Comparison of ENCODE assay signal across 25 mouse cellular contexts in the genomic region with DNA sequence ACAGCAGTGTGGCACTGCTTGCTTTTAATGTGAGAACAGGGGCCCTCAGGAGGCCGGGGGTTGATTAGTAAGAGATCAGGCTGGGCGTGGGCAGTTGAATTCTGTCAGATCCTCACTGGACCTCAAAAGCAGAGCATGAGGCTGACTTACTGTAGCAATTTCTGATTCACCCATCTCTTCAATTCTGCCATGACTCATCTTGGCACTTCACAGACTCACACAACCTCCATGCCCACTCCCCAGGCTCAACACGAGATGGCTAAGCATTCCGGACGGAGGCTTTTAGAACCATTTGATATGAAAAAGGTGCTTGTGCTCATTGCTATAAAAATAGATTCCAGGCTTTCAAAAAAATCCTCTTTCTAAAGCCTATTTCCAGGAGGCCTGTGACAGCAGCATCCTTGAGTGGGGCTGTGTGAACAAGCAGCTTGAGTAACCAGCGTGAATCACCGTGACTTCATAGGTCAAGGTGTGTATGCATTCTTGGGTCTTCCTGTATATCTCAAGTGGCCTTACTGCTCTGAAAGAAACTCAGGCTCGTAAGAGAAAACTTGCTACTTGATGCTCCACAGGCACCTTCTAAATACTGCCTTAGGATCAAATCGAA. TPM values are rescaled to one million over a fixed set of nuclear protein-coding genes. Genes with fewer than 3 reads are reported as not detected.
DNase-seq lines count a peak whose midpoint lies in the region; ATAC-seq lines count a peak whose summit lies in the region.
"Had no signal": no experiment of that assay in that cellular context is flagged by ENCODE, and none has a peak within 500 bp of the region (broad histone marks: within the 10 kb centered on the region; RNA-seq: fewer than 3 reads in every experiment).

No protein-coding gene starts in this region.

- WGBS in hindbrain, embryonic 13.5 days: 91% methylated on average over 9 of the region's 9 CpGs

- no peaks in the 10 kb centered on the region for H3K36me3 ChIP-seq in hindbrain, embryonic 13.5 days
- H3K36me3 ChIP-seq: embryonic facial prominence, embryonic 15.5 days; neural tube, embryonic 13.5 days had no signal

- H3K9me3 ChIP-seq in hindbrain, embryonic 13.5 days: no peaks in the 10 kb centered on the region
- H3K9me3 ChIP-seq: embryonic facial prominence, embryonic 15.5 days; neural tube, embryonic 13.5 days had no signal

- H3K4me2 ChIP-seq in hindbrain, embryonic 13.5 days: no peak overlapping the region
- H3K4me2 ChIP-seq: embryonic facial prominence, embryonic 15.5 days; heart, embryonic 11.5 days; midbrain, embryonic 11.5 days; neural tube, embryonic 13.5 days had no signal

- H3K4me1 ChIP-seq in hindbrain, embryonic 13.5 days (replicated peaks): no peaks in the 10 kb centered on the region
- H3K4me1 ChIP-seq: embryonic facial prominence, embryonic 15.5 days; neural tube, embryonic 13.5 days had no signal

- H3K9ac ChIP-seq in hindbrain, embryonic 13.5 days: no peak overlapping the region
- H3K9ac ChIP-seq: embryonic facial prominence, embryonic 15.5 days; neural tube, embryonic 13.5 days had no signal

- H3K27ac ChIP-seq in hindbrain, embryonic 13.5 days: no peak overlapping the region
- H3K27ac ChIP-seq: embryonic facial prominence, embryonic 15.5 days; neural tube, embryonic 13.5 days had no signal

- H3K27me3 ChIP-seq in hindbrain, embryonic 13.5 days: no peaks in the 10 kb centered on the region
- H3K27me3 ChIP-seq: embryonic facial prominence, embryonic 15.5 days; neural tube, embryonic 13.5 days; Patski had no signal

- DNase-seq in heart, adult 11 months: peak; percentile 66
- DNase-seq in heart, adult 8-10 months (ENCODE audit: low spot score): no peak
- peak; percentile 30 for DNase-seq in right cerebral cortex, postnatal 25 days
- no peak for DNase-seq in right cerebral cortex, postnatal 4 days
- peak; percentile 61 for DNase-seq in adrenal gland, postnatal 14 days
- DNase-seq in telencephalon, adult 2 months (ENCODE audit: low read depth, low spot score): peak; percentile 49
- no peak for DNase-seq in layer of hippocampus, postnatal 25 days (ENCODE audit: extremely low spot score in 1 of 2, low spot score in 1 of 2)
- DNase-seq: cerebellum, adult 11 months; cerebellum, postnatal 25 days; gastrocnemius, postnatal 36 days; heart, postnatal 10 days; kidney, adult 2 months; kidney, postnatal 10 days; liver; thymus, postnatal 36 days had no signal

- no peak overlapping the region for H3K4me3 ChIP-seq in hindbrain, embryonic 13.5 days
- H3K4me3 ChIP-seq: embryonic facial prominence, embryonic 15.5 days; neural tube, embryonic 13.5 days had no signal

- ATAC-seq in hindbrain, embryonic 13.5 days (ENCODE audit: low FRiP score): no peak
- ATAC-seq: lung, postnatal 0 days; Patski had no signal

RNA-seq across cellular contexts. Expression of a gene that starts 12.3 kb away (rescaled TPM):
- 10 to 100 TPM; 68.3 to 84.4 (median 74.0) TPM for total RNA-seq in heart, adult 8-10 months (2022)
- 93.9 and 99.6 TPM in 2 replicates for total RNA-seq in adrenal gland, postnatal 14 days (2021)
- 10 to 100 TPM; 36.3 to 36.6 TPM for total RNA-seq in layer of hippocampus, postnatal 25 days (2021)
- 157 and 169 TPM in 2 replicates for polyA plus RNA-seq in hindbrain, embryonic 13.5 days (2015; fragmentation: Nextera tagmentation; extraction: Ambion mirVana)

RNA-seq across cellular contexts. Expression of a gene that starts 34.1 kb away (rescaled TPM):
- not detected for total RNA-seq in heart, adult 8-10 months (2022)
- not detected in 2 replicates for total RNA-seq in adrenal gland, postnatal 14 days (2021)
- total RNA-seq in layer of hippocampus, postnatal 25 days (2021): not detected
- 1.1 and 2.2 TPM in 2 replicates for polyA plus RNA-seq in hindbrain, embryonic 13.5 days (2015; fragmentation: Nextera tagmentation; extraction: Ambion mirVana)
- total RNA-seq: gastrocnemius, postnatal 36 days; heart, postnatal 10 days; layer of hippocampus, adult 18-20 months had no signal
- polyA plus RNA-seq: embryonic facial prominence, embryonic 15.5 days; heart, embryonic 11.5 days; kidney, adult 2 months; liver, embryonic 16.5 days; lung, postnatal 0 days; Patski; small intestine, adult 2 months had no signal

Comparison
In these comparisons a context has a peak if more than half of its experiments do, and no peak if none do; other contexts are left out.
1. DNase-seq: peak in heart, adult 11 months (single experiment), right cerebral cortex, postnatal 25 days (single experiment), adrenal gland, postnatal 14 days (single experiment) and telencephalon, adult 2 months (single experiment); none in heart, adult 8-10 months (single experiment), right cerebral cortex, postnatal 4 days (single experiment) and layer of hippocampus, postnatal 25 days (0 of 2).